Mouse (Mus musculus) kidney, adult 8-10 months (tissue): ENCODE results near the gene Dennd4b.
"Not testable (repeated sequence)": the region's sequence is repeated elsewhere in the genome, so short reads cannot be mapped to it uniquely, and the experiment has no call there.

ENCODE experiments used
- DNase-seq, 2 experiments: peaks; one replicate each; pipeline ENCODE4 v3.0.0; 2022

The Dennd4b gene

DNA sequence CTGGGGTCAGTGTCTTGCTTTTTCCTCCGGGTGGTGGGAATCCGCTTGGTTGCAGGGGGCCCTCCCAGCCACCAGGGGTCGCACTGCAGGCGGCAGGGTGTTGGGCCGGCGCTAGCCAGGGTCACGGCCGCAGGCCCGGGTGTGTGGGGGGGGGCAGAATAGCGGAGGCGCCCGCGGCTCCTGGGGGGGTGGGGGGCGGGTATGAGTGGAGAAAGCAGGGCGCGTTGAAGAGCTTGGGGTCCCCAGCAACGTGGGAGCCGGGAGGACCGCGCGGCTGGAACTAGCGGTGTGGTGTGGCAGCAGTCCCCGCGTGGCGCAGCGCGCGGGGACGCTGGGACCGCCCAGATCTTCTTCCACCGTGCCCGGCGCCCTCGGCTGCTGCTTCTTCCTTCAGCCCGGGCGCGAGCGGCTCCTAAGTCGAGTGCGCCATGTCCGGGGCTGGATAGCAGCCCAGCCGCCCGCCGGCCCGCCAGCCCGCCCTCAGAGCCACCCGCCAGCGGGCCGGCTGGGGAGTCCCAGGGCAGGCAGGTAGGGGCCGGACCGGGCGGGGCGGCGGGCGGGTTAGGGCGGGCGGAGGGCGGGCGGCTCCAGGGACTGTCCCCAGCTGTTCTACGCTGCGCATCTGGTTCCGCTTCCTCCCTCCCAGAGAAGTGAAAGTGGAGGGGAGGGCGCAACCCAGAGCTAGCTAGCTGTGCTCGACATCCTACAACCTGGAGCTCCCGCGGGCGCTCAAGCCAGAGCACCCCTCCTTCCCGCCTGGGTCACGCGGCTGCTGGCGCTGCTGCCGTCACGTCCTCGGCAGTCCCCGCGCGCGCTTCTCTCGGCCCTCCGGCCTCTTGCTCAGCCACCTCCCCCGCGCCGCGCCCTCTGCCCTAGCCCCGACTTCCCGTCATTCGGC is at the start of gene Dennd4b:
Dennd4b (plus strand) TSS at position 152 of the 898 bp plus-strand sequence.
- peak; percentile 88 to 89 for DNase-seq

DNA sequence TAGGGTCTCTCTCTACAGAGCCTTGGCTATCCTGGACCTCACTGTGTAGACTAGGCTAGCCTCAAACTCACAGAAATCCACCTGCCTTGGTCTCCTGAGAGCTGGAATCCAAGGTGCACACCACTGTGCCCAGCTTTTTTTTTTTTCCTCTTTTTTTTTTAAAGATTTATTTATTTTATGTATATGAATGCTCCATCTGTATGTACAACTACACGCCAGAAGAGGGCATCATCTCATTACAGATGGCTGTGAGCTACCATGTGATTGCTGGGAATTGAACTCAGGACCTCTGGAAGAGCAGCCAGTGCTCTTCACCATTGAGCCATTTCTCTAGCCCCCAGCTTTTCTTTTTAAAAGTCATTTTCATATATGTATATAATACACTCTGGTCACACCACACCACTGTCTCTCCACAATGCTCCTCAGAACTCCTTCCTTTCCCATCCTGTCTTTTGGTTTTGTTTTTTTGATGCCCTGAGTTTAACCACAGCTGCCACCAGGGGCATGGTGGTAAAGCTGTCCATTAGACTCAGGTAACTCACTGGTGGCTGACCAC is 49.1 kb upstream of the Dennd4b start:
- no peak for DNase-seq

DNA sequence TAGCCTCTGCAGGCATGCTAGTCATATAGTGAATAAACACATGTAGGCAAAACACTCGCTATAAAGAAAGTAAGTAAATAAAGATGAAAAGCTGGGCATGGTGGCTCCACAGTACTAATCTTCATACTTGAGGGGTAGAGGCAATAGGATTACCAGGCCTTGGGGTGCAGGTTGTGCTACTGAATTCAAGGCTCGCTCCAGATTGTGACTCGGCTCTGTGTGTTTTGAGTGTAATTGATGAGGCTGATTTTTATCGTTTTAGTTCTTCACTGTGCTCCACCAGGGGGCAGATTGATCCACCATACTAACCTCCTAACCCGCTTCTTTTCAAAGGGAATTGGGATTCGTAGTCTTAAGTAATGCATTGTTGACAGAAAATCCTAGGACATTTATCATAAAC is 44.9 kb upstream of the Dennd4b start:
- DNase-seq: peak in 1 of 2 experiments; percentile 58

DNA sequence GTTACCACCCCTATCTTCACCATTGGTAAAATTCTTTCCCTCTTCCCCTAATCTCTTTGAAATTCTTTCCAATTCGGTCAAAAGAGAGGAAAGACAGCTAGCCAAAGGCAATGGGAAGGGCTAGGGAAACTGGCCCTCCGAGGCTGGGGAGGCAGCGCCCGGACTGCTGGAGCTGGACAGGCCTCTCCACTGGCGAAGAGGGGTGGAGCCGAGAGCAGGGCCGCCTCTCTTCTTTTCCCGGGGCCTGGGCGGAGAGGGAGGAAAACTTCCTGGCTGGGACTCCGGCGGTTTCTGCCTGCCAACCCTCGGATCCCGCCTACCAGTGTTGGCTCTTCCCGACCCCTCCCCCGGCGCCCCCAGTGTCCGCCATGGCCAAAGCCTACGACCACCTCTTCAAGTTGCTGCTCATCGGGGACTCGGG is 44.4 kb upstream of the Dennd4b start:
- DNase-seq: peak; percentile 79 to 82

- DNase-seq: no peak
Observed at GRCm38 (mm10) chr3:90221123-90221522, 43.9 kb upstream of the Dennd4b start.

- no peak for DNase-seq
Observed at GRCm38 (mm10) chr3:90222455-90222854, 42.5 kb upstream of the Dennd4b start.

DNA sequence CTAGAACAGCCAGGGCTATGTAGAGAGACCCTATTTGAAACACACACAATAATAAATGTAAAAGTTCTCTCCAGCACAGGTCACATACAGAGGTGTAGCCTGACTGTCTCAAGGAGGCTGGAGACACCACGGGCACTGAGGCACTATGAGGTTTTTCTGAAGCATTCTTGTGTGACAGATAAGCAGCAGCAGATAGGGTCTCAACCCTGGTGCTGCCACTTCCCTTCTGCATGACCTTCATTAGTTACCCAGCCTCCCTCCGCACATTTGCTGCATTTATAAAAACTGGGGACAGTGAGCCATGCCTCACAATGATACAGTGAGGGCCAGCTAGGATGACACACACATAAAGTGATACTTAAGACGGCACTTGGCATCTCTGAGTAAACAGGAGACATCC is 42.0 kb upstream of the Dennd4b start:
- no peak for DNase-seq

DNA sequence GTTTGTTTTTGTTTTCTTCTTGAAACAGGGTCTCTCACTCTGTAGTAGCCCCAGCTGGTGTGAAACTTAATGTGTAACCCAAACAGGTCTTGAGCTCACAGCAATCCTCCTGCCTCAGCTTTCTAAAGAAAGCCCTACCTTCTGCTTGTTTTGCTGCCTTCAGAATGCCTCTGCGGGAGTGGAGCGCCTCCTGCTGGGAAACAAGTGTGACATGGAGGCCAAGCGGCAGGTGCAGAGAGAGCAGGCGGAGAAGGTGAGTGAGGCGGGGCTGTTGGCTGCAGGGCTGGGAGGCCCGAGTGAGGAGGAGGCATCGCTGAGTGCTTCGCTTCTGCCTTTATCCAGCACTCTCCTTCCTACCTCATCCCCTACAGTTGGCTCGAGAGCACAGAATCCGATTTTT is 40.7 kb upstream of the Dennd4b start:
- DNase-seq: no peak

DNA sequence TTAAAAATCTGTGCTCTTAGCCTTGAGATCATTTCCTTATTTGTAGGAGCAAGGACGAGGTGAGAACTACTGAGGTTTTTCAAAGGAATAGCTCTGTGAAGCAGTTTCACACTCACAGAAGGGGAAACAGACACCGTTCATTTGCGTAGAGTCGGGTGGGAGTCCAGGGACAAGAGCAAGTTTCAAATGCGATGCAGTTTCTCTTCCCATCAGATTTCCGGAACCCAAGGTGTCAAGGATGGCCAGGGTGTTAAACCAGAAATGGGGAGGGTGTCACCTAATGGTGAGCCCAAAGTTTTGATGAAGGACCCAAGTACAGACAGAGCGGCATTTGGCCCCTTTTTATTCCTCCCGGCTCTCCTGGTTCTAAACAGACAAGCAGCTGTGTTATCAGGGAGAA is 33.9 kb upstream of the Dennd4b start:
- DNase-seq: no peak

DNA sequence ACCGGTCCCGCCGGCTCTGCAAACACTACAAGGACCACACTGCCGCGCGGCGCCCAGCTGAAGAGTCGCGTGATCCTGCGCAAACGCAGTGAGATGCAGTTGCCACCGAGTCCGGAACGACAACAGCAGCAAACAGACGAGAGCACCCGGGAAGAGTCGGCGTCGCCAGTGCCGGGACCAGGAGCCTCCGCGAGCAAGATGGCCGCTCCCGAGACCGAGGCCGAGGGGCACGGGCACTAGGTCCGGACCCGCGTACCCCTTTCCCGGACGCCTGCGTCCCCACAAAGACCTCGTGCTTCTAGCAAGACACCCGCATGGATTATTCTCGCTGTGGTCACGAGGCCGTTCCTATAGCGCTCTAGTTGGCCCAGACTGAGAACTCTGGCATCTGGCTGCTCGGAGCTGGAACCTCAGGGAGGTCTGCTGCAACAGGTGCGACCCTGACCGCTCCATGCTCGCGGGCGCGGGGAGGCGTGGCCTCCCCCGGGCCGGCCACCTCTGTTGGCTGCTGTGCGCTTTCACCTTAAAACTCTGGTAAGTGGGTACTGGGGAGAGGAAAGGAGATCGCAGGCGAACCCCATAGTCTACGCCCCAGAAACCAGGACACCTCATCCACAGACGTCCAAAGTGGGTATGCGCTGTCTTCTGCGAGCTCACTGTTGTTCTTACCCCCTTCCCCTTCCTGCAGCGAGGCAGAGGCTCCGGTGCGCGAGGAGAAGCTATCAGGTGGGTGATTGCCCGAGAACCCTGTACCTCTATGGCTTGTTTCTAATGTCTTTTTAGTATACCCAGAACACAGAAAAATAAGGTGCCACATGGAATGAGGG is 33.3 kb upstream of the Dennd4b start, which contains the start of gene Jtb:
Jtb (plus strand) TSS at position 91 of the 827 bp plus-strand sequence.
- peak; percentile 95 for DNase-seq

DNA sequence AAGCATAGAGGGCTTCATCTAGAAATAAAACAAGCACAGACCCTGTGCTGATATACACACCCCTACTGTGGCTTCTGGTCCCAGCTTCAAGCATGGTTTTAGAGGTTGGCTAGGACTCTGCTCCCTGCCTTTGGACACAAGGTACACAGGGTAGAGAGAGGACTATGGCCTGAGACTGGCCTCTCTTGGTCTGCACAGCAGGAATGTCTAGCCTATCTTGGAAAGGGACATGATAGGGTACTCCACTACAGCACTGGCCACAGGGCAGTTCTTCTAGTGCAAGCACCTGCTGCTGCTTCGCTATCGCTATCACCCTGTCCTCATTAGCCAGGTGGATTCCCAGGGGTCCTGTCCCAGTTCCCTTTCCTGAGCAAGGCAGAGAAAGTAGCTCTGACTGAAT is 23.7 kb upstream of the Dennd4b start:
- peak; percentile 59 to 67 for DNase-seq

DNA sequence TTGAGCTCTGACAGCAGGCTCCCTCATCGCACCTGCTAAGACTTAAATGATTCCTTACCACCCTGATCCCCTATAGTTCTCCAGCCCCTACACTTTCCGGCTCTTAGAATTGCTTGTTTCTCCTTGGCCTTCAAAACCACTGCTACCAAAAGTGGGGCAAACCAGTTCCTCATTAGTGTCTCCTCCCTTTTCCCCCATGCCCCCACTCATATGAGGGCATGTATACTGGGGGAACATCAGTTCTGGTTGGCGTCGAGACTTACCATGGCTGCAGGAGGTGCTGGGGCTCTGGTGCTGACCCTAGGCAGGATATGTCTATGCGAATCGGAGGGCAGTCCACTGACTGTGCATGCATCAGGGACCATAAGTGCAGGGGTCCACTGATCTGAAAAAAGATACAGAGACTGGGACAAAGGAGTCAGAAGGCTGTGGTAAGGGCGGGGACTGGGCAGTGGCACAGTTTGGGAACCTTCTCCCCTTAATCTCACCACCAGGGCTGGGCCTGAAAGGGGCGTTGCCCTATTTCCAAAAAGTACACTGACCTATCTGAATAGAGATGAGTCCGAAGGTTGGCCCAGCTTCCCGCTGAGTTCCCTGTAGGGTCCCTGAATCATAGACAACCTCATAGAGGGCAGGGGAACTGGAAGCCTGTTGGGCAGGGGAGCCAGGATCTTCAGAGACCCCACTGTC is 23.2 kb upstream of the Dennd4b start:
- DNase-seq: no peak

GRCm38 (mm10) chr3:90242984-90243775 is 21.8 kb upstream of the Dennd4b start, which contains the start of gene Creb3l4:
Gene Creb3l4, minus strand, starts transcription at chr3:90243512.
- no peak for DNase-seq

DNA sequence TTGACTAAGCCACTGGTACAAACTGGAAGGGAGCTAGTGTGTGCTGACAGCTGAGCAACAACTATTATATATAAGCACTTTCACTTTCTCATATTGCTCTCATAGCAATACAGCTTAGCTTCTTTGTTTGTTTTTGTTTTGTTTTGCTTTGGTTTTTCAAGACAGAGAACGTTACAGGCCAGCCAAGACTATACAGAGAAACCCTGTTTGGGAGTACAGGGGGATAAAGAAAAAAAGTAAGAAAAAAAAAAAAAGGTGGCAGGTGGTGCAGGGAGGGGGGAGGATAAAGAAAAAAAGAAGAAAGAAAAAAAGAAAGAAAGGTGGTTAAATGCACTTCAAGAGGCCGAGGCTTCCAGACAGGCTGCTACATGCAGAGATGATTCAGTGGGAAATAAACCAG is 19.6 kb upstream of the Dennd4b start:
- no peak for DNase-seq

GRCm38 (mm10) chr3:90247630-90247959 is 17.4 kb upstream of the Dennd4b start:
- DNase-seq: no peak

DNA sequence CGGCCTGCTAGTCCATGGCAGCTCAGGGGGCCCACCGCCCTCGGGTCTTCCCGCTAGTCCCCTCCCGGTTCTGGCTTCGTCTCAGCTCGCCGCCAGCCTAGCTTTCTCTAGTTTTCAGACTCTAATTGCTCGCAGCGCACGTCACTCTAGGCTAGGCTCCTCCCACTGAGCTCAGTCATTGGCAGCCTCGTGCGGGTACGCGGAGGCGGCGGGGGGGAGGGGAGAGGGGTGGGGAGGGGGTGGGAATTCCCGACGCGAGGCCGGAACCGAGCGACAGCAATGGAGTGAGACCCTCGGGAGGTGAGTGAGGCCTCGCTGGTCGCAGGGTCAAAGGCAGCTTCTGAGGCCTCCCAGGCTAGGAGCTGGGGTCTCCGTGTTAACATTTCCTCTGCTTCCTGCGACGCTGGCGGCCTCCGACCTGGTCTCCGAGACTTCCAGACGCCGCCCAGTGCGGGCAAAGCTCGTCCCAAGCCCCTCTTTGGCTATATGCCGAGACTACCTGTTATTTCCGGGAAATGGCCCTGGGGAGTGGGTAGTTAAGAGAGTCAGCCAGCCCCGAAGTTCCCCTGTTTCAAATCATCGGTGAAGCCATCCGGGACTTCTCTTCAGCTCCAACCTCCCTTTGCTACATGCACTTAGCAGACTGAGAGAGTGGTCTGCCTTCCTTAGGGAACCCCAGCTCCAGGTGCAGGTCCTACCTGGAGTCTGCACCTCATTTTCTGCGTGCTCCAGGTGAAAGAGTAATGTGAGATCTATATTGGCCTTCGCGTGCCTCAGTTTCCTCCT is 16.8 kb upstream of the Dennd4b start, which contains the start of gene Slc39a1:
Slc39a1 (plus strand) TSS at position 213 of the 786 bp plus-strand sequence.
- DNase-seq: peak; percentile 95

- no peak for DNase-seq
Observed at GRCm38 (mm10) chr3:90248746-90249100, 16.3 kb upstream of the Dennd4b start.

DNA sequence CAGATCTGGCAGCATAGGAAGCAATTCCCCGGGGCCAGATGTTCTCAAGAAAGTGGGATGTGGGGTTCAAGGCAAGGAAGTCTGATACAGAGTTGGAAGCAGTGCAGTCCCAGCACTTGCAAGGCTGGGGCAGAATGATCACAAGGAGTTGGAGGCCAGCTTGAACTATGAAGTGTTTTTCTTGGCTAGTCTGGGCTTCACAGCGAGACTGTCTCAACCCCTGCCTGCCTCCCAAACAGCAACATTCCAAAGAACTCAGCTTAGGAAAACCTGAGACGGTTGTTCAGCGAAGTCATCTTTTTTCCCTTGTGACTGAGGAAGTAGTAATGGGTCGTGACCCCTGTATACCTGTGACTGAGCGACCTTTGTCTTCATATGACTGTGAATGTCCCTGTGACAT is 14.2 kb upstream of the Dennd4b start:
- DNase-seq: no peak

- not testable (repeated sequence) for DNase-seq
Observed at GRCm38 (mm10) chr3:90251731-90252226, 13.2 kb upstream of the Dennd4b start.

DNA sequence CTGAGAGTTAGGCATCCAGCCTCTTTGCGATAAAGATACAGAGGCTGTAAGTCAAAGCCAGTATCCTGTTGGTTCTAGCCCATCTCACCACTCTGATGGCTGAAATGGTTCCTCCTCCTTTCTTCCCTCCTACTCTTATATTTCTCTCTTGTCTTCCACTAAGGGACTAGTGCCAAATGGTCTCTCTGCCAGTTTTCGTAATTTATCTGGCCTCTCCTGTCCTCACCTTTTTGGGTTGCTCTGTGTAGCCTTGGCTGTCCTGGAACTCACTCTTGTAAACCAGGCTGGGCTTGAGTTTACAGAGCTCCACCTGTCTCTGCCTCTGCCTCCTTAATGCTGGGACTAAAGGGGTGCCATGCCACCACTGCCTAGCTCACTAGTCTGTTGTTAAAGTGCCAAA is 12.3 kb upstream of the Dennd4b start:
- DNase-seq: not testable (repeated sequence)

DNA sequence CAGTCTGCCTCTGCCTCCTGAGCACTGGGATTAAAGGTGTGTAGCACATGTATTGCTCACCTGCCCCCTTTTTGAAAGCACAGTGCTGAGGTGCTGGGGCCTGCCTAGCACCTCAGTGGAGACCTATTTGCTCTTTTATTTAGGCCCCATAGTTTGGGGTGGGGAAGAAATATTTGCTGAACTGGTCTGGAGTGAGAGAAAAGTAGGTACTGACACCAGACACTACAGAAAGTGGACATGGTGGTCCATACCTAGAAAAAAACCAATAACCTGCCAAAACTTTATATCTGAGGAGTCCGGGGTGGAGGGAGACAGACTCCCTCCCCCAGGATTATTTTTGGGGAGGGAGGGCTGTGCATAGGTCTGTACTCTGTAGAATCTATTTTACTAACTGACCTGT is 11.8 kb upstream of the Dennd4b start:
- DNase-seq: not testable (repeated sequence)
